Mouse (Mus musculus): Measurements from ENCODE around the gene Lix1l.

- no peak for TF ChIP-seq CTCF (IDR thresholded peaks at IDR 0.05; ENCODE audit: low read depth, low read length)
- TF ChIP-seq POLR2A (IDR thresholded peaks at IDR 0.05; ENCODE audit: extremely low read depth, insufficient read depth, low read length), result no peak
These were observed 22.3 kb downstream of the Lix1l start for GRCm38 (mm10) chr3:96623201-96623600.

Data from liver, adult 2 months (tissue).